Mouse (Mus musculus) embryonic facial prominence, embryonic 10.5 days (tissue): ENCODE results near the gene Sh3gl3. TPM values are rescaled to one million over a fixed set of nuclear protein-coding genes. Genes with fewer than 3 reads are reported as not detected.
"Not testable (repeated sequence)": the region's sequence is repeated elsewhere in the genome, so short reads cannot be mapped to it uniquely, and the experiment has no call there.

Experiments used
- DNase-seq: peaks from one replicate; pipeline ENCODE4 v3.0.0-alpha.2; 2017; ENCODE audit warnings: low spot score
- H3K27ac ChIP-seq: fragments of 300-500 bp; sonication (generic); replicated peaks from 2 replicates; pipeline ENCODE4 v1.5.1; 2016; ENCODE audit warnings: mild to moderate bottlenecking
- H3K27me3 ChIP-seq: fragments of 300-500 bp; sonication (generic); replicated peaks from 2 replicates; pipeline ENCODE4 v1.6.1; 2016; ENCODE audit warnings: low read depth, mild to moderate bottlenecking; ENCODE audit not compliant: poor library complexity, severe bottlenecking
- H3K36me3 ChIP-seq: fragments of 300-500 bp; sonication (generic); replicated peaks from 2 replicates; pipeline ENCODE4 v1.6.1; 2016; ENCODE audit warnings: mild to moderate bottlenecking, moderate library complexity
- H3K4me1 ChIP-seq: fragments of 300-500 bp; sonication (generic); 2 replicates; pipeline ENCODE4 v1.6.1; 2016
- H3K4me3 ChIP-seq: fragments of 300-500 bp; sonication (generic); 2 replicates; pipeline ENCODE4 v1.5.1; 2016; ENCODE audit warnings: mild to moderate bottlenecking, moderate library complexity
- H3K9me3 ChIP-seq: fragments of 300-500 bp; sonication (generic); 2 replicates; pipeline ENCODE4 v1.6.1; 2016; ENCODE audit warnings: mild to moderate bottlenecking
- WGBS: fragments of 180-500 bp; shearing (Covaris S2); methylation state at CpG from one replicate; pipeline ENCODE4 v1.1.7; 2016; 5-methylcytosine and 5-hydroxymethylcytosine counted together
- polyA plus RNA-seq: library from polyadenylated mRNA; unstranded; fragments of >200 nt; fragmentation: Nextera tagmentation; extraction: Ambion mirVana; gene quantifications from 2 replicates; pipeline ENCODE4 v1.2.1, GENCODE M21; 2016

Sh3gl3 gene
- polyA plus RNA-seq, 1 experiment from 2014 or later: 15.4 TPM

GRCm38 (mm10) chr7:82240424-82241240, 67.0 kb downstream of the Sh3gl3 start:
- no peak overlapping the region for H3K27ac ChIP-seq
- H3K27me3 ChIP-seq: no peaks in the 10 kb centered on the region
- no peak for DNase-seq
- WGBS: 73% methylated on average over 8 of the region's 8 CpGs
- peaks cover 18% of the 10 kb centered on the region for H3K4me1 ChIP-seq
- no peaks in the 10 kb centered on the region for H3K9me3 ChIP-seq
- no peaks in the 10 kb centered on the region for H3K36me3 ChIP-seq
- H3K4me3 ChIP-seq: no peak overlapping the region

- Histone ChIP-seq H3K4me1 (peaks cover 15% of the 10 kb centered on the region; the same call in 1 of the 2 replicates), H3K36me3 (no peaks in the 10 kb centered on the region), H3K9me3 (no peaks in the 10 kb centered on the region), H3K27ac (no peak overlapping the region), H3K4me3 (no peak overlapping the region), H3K27me3 (no peaks in the 10 kb centered on the region)
- 83% methylated on average over 3 of the region's 3 CpGs for WGBS
- DNase-seq: no peak
Measured at GRCm38 (mm10) chr7:82244701-82245100, 71.1 kb downstream of the Sh3gl3 start.

- Histone ChIP-seq H3K4me1 (0 out of 2 replicates have a peak, but pooled peaks cover 4% of the 10 kb centered on the region), H3K9me3 (no peaks in the 10 kb centered on the region), H3K27ac (no peak overlapping the region), H3K27me3 (no peaks in the 10 kb centered on the region), H3K36me3 (no peaks in the 10 kb centered on the region), H3K4me3 (no peak overlapping the region)
- 76% methylated on average over 10 of the region's 10 CpGs for WGBS
- no peak for DNase-seq
Measured at GRCm38 (mm10) chr7:82248953-82249695, 75.5 kb downstream of the Sh3gl3 start.

GRCm38 (mm10) chr7:82253309-82253708, 79.7 kb downstream of the Sh3gl3 start:
- H3K4me3 ChIP-seq: no peak overlapping the region
- no peaks in the 10 kb centered on the region for H3K36me3 ChIP-seq
- H3K27me3 ChIP-seq: no peaks in the 10 kb centered on the region
- H3K27ac ChIP-seq: no peak overlapping the region
- DNase-seq: no peak
- H3K4me1 ChIP-seq: 0 out of 2 replicates have a peak, but pooled peaks cover 4% of the 10 kb centered on the region
- 88% methylated on average over 1 of the region's 1 CpGs for WGBS
- H3K9me3 ChIP-seq: no peaks in the 10 kb centered on the region

GRCm38 (mm10) chr7:82256936-82257335, 83.3 kb downstream of the Sh3gl3 start:
- Histone ChIP-seq H3K9me3 (no peaks in the 10 kb centered on the region), H3K36me3 (no peaks in the 10 kb centered on the region), H3K4me3 (no peak overlapping the region), H3K27me3 (no peaks in the 10 kb centered on the region), H3K27ac (no peak overlapping the region), H3K4me1 (no peaks in the 10 kb centered on the region)
- no peak for DNase-seq
- 76% methylated on average over 6 of the region's 6 CpGs for WGBS

- DNase-seq: no peak
- Histone ChIP-seq H3K36me3 (no peaks in the 10 kb centered on the region), H3K4me1 (no peaks in the 10 kb centered on the region), H3K27ac (no peak overlapping the region), H3K9me3 (no peaks in the 10 kb centered on the region), H3K27me3 (no peaks in the 10 kb centered on the region), H3K4me3 (no peak overlapping the region)
- WGBS: 92% methylated on average over 4 of the region's 4 CpGs
Measured at GRCm38 (mm10) chr7:82257530-82257929, 83.9 kb downstream of the Sh3gl3 start.

GRCm38 (mm10) chr7:82260210-82260609, 86.6 kb downstream of the Sh3gl3 start:
- no peak overlapping the region for H3K4me3 ChIP-seq
- peak; percentile 54 for DNase-seq
- H3K27me3 ChIP-seq: no peaks in the 10 kb centered on the region
- WGBS: 69% methylated on average over 6 of the region's 6 CpGs
- H3K27ac ChIP-seq: no peak overlapping the region
- H3K36me3 ChIP-seq: no peaks in the 10 kb centered on the region
- H3K4me1 ChIP-seq: peaks cover 4% of the 10 kb centered on the region; the same call in 1 of the 2 replicates
- H3K9me3 ChIP-seq: no peaks in the 10 kb centered on the region

- no peak overlapping the region for H3K4me3 ChIP-seq
- 18% methylated on average over 8 of the region's 8 CpGs for WGBS
- H3K9me3 ChIP-seq: no peaks in the 10 kb centered on the region
- no peaks in the 10 kb centered on the region for H3K27me3 ChIP-seq
- H3K27ac ChIP-seq: no peak overlapping the region
- H3K36me3 ChIP-seq: no peaks in the 10 kb centered on the region
- peaks cover 4% of the 10 kb centered on the region; the same call in 1 of the 2 replicates for H3K4me1 ChIP-seq
- DNase-seq: peak; percentile 79
Measured at GRCm38 (mm10) chr7:82263141-82263540, 89.5 kb downstream of the Sh3gl3 start.

GRCm38 (mm10) chr7:82264119-82264518, 90.5 kb downstream of the Sh3gl3 start:
- 65% methylated on average over 2 of the region's 2 CpGs for WGBS
- Histone ChIP-seq H3K27me3 (no peaks in the 10 kb centered on the region), H3K36me3 (no peaks in the 10 kb centered on the region), H3K4me3 (no peak overlapping the region), H3K27ac (no peak overlapping the region), H3K9me3 (no peaks in the 10 kb centered on the region), H3K4me1 (peaks cover 4% of the 10 kb centered on the region; the same call in 1 of the 2 replicates)
- no peak for DNase-seq

- no peaks in the 10 kb centered on the region for H3K27me3 ChIP-seq
- H3K9me3 ChIP-seq: no peaks in the 10 kb centered on the region
- no peak overlapping the region for H3K4me3 ChIP-seq
- no peak for DNase-seq
- 89% methylated on average over 4 of the region's 4 CpGs for WGBS
- no peak overlapping the region for H3K27ac ChIP-seq
- peaks cover 4% of the 10 kb centered on the region; the same call in 1 of the 2 replicates for H3K4me1 ChIP-seq
- no peaks in the 10 kb centered on the region for H3K36me3 ChIP-seq
Measured at GRCm38 (mm10) chr7:82265365-82265764, 91.7 kb downstream of the Sh3gl3 start.

GRCm38 (mm10) chr7:82269948-82270347, 96.3 kb downstream of the Sh3gl3 start:
- H3K4me1 ChIP-seq: peaks cover 11% of the 10 kb centered on the region
- DNase-seq: peak; percentile 26
- no peaks in the 10 kb centered on the region for H3K36me3 ChIP-seq
- H3K27me3 ChIP-seq: no peaks in the 10 kb centered on the region
- no peaks in the 10 kb centered on the region for H3K9me3 ChIP-seq
- H3K27ac ChIP-seq: no peak overlapping the region
- no peak overlapping the region for H3K4me3 ChIP-seq
- 10% methylated on average over 1 of the region's 1 CpGs for WGBS

GRCm38 (mm10) chr7:82271742-82272141, 98.1 kb downstream of the Sh3gl3 start:
- peaks cover 11% of the 10 kb centered on the region for H3K4me1 ChIP-seq
- no peak overlapping the region for H3K27ac ChIP-seq
- WGBS: 81% methylated on average over 5 of the region's 5 CpGs
- no peak for DNase-seq
- no peaks in the 10 kb centered on the region for H3K9me3 ChIP-seq
- no peaks in the 10 kb centered on the region for H3K27me3 ChIP-seq
- H3K36me3 ChIP-seq: no peaks in the 10 kb centered on the region
- no peak overlapping the region for H3K4me3 ChIP-seq

GRCm38 (mm10) chr7:82272875-82273274, 99.2 kb downstream of the Sh3gl3 start:
- not testable (repeated sequence) for H3K27me3 ChIP-seq, H3K9me3 ChIP-seq, H3K27ac ChIP-seq, DNase-seq, H3K36me3 ChIP-seq, H3K4me3 ChIP-seq
- 36% methylated on average over 5 of the region's 5 CpGs for WGBS
- H3K4me1 ChIP-seq: peaks cover 11% of the 10 kb centered on the region
